Mouse (Mus musculus) mature B cell (primary cell): ENCODE data around the gene Slc45a2.

ENCODE experiments used
- in situ Hi-C: fragments of 300-500 bp; cut with MboI; formaldehyde crosslinking; loops from 2 replicates; pipeline ENCODE4 v1.14.3; 2019

Slc45a2 gene

DNA sequence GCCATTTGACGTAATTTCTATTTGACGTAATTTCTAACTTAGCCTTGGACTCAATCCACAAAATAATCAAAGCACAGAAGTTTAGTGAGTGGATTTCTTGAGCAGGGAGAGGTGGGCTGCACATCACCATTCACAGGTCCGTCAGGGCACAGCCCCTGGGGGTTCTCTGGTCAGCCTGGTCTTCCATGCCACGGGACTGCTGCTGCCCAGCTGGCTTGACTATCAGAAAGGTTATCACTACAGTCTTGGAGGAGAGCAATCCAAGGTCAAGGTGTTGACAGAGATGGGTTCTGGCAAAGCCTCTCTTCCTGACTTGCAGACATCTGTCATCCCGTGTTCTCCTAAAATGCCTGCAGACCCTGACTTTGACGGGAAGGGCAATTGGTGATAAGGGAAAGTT is 4.1 kb downstream of the Slc45a2 start:
- in situ Hi-C loops = no loop called here

DNA sequence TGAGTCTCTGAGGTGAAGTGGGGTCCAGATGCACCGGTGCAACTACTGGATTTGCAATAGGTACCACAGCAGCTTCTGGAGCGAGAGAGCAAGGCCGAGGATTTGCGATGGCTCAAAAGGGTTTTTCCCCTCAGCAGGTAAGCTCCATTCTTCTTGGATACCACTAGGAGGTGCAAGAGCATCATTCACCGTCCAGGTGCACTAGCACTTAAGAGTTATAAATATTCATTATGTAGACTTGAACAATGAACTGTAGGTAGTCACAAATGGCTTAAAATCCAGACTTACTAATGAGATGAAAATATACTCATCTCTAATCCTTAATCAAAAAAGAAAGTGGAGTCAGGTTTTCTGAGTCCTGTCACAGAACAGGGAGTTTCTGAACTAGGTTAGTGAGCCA is 8.2 kb downstream of the Slc45a2 start:
- in situ Hi-C loops = no loop called here

DNA sequence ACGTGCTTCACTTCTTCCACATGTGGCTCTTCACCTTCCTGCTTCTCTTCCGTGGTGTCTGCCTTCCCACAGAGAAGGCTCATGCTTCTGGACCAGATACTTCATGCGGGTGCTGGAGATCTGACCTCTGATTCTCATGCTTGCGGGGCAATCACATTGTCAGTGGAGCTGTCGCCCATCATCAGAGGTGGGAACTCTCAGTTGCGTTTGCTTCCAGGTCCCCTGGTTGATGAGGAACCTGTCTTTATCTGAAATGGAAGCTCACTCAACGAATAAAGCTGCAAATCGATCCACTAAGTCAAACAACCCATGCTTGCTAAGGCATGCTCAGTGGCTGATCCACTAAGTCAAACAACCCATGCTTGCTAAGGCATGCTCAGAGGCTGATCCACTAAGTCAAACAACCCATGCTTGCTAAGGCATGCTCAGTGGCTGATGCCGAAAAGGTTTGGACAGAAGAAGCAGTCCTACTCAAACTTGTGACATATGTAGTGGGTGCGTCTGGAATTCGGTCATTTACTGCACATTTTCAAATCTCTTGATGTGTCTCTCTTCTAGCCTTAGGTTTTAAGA is 10.5 kb downstream of the Slc45a2 start:
- in situ Hi-C loops = no loop called here

DNA sequence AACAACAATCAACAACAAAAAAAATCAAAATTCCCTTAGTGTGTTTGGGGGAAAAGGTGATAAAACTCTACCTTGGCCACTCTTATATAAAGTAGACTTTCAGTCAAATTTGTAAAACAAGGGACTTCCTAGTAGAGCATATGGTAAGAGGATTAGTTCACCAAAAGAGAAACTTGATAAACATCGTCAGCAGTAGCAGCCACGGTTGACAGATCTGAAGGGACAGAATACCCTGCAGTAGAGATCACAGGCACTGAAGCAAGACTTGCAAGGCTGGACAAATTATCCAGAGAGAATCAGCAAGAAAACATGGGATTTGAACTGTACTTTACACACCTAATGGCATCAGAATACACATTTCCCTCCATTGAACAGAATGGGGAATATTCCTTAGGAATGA is 14.4 kb downstream of the Slc45a2 start:
- in situ Hi-C loops = no loop called here

DNA sequence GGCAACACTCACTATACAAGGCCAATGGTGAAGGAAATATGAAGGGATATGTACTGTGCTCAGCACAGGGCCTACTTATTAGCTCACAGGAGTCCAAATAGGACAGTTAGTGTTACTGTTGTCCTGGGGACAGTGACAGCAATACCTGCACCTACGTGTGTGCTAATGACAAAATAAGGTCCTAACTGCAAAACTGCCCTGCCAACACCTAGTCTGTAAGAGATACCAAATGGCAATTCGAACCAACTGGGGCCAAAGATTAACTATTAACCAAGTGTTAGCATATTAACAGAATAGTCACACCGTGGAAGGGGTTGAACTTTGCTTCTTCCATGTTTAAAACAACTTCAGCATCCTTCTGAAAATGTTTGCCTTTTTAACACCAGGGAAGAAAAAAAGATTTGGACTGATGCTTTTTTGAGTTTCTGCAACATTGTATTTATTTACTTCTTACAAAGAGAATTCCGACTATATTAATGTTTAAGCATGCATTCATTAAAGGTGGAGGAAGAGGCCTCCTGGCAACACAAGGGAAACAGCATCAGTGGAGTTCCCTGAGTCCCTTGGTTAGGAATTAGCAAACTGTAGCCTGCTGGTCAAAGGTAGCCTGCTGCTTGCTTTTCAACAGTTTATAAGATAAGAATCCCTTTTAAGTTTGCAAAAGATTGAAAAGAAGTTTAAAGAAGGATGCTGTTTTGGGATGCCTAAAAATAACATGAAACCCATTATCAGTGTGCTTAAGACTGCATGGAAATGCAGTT is 26.5 kb downstream of the Slc45a2 start:
- in situ Hi-C loops = no loop called here

DNA sequence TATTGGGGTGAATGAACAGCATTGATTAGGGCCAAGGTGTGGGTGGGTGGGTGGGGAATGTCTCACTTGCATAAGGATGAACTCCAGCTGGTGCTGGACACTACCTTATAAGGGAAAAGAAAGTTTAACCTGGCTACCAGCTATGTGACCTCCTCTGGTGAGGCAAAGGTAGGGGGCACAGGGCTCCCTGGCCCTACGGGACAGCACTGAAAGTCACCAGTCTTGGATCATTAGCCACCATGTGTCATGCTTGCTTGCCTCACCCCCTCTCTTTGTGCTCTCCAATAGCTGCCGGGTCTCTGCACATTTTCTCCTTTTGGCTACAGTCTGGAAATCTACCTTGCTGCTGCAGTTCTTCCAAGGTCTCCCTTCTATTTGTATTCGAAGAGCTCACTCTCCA is 29.7 kb downstream of the Slc45a2 start:
- in situ Hi-C loops = no loop called here

DNA sequence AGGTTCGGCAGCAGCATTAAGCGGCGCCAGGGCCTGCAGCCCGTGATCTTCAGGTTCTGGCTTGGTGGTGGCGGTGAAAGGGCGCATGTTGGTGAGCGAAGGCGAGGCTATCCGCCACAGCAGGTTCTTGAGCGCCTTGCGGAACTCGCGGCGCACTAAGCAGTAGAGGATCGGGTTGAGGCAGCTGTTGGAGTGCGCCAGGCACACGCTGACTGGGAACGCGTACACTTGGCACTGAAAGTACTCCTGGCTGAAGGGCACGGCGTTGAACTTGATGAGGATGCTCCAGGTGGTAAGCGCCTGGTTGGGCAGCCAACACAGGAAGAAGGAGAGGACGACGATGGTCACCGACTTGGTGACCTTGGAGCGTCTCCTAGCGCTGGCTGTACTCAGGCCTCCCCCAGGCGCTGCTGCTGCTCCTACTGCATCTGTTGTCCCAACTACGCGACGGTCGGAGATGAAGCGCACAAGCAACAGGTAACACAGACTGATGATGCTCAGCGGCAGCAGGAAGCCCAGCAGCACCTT is 35.5 kb downstream of the Slc45a2 start:
- in situ Hi-C loops = no loop called here

DNA sequence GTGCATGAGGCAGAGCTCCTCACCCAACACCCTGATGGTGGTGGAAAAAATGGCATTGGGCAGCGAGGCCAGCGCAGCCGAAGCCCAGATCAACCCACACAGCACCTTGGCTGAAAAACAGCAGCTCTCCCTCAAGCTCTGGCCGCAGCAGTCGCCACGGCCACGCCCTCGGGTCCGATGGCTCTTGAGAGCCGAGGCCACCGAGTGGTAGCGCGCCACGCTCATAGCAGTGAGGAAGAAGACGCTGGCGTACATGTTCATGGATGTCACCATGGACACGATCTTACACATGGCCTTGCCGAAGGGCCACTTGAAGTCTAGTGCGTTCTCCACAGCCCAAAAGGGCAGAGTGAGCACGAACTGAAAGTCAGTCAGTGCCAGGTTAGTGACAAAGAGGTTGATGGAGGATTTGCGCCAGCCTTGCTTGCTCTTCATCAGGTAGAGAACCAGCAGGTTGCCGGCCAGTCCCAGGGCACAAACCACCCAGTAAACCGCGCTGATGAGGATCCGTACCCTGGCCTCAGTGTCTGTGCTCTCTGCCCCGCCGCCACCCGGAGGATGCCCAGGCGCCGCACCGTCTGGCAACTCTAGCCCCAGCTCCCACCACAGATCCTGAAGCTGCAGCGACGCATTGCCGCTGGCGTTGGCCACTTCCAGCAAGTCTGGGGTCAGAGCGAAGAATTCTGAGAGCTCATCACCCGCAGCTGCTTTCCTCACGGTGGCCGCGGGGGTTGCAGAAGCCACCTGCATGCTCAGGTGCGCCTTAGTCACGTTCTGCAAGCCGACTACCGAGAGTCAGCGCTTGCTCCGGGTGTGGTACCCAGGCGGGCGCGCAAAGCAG is 36.2 kb downstream of the Slc45a2 start:
- in situ Hi-C loops = no loop called here

DNA sequence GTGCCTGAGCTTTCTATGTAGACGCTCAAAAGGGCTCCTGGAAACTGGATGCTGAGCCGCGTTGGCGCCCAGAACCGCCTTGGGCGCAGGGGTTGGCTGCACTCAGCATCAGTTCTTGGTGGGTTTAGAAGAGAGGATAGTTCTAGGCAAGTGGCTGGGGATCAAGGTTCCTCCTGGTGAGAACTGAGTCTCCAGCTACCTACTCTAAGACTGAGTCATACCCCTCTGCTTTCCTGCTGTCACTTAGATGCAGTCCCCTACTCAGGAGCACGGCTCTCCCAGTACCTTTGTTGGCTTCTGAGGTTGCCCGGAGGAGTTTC is 36.8 kb downstream of the Slc45a2 start:
- in situ Hi-C loops = no loop called here

DNA sequence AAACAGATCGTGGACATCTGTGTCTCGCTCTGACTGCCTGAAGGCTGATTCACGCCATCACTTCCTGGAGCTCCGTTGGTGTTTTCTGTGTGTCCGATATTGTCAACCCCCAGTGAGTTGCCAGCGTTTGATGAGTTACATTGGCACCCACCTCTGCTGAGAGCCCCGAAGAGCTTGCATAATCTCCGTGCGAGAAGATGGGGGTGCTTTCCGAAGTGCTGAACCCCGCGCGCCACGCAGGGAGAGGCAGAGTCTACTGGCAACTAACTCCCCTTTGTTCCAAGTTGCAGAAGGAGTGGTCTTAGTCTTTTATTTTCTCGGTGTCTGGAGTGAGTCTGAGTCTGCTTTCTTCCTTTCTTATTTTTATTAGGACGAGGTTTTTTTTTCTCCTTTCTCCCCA is 37.2 kb downstream of the Slc45a2 start, which contains the start of gene Rxfp3:
Gene Rxfp3, minus strand, starts transcription at position 281 of the 400 bp plus-strand sequence.
- in situ Hi-C loops = no loop called here

DNA sequence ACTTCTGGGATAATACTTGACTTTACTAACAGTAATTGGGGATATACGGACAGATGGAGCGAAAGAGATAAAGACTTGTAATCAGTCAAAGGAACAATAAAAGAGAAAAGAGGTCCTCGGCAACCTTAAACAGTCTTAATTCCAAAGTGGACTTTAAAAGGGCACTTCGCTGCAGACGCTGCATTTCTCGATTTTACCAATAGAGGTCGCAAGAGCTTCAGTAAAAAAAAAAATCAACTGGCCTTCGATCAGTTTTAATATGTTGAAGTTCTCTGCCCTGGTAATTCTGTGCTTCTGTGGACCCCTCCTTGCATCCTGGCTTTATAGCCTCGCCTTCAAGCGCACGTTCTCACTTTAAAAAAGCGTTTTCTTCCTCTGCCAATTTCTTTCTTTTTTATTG is 38.0 kb downstream of the Slc45a2 start:
- in situ Hi-C loops = no loop called here

DNA sequence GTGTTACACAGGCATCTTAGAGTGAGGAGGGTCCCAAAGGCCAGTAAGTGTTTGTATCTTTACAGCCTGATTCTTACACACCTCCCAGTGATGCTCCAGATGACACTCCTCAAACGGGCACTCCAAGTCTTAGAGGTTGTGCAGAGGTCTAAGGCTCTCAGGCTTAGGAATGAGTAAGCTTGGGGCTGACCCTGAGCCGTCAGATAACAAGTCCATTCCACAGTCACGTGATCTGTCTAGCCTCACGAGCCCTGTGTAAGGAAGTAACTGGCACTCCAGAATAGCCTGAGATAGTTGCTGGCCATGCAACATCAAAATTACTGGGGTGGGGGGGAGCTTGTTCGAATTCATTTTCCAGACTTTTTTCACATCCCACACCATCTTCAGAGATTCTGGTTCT is 39.5 kb downstream of the Slc45a2 start:
- in situ Hi-C loops = no loop called here

DNA sequence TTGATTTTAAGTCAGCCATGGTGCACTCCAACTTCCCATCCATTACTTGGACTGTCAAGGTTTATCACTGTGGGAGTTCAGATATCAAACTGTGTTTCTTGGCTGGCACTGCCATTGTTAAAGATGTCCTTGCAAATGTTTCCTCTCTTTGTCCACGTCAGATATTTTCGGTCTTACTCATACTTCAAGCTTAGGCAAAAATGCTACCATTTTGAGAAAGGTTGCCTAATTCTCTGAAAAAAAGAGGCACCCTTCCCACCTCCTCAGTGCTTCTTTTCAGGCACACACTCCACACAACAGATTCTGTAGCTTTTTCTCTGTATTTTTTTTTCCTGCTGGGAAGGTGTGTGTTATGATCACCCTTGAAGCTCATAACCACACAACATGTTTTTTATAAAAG is 40.7 kb downstream of the Slc45a2 start:
- in situ Hi-C loops = no loop called here

DNA sequence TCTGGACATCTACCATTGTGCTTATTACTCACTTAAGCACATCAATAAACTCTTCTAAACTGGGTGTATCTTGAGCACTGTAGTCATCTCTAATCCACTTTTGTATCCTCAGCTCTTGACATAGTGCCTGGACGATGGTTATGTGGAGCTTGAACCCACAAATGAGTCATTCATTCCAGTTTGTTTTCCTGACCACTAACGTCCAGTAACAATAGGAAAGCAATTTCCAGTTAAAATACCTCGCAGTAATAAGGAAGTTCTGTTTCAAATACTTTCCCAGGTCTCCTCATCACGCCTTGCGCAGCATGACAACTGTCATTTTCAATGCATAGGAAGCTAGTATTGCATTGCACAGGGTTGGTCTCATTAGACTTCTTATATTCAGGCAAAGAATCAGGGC is 42.3 kb downstream of the Slc45a2 start:
- in situ Hi-C loops = no loop called here

DNA sequence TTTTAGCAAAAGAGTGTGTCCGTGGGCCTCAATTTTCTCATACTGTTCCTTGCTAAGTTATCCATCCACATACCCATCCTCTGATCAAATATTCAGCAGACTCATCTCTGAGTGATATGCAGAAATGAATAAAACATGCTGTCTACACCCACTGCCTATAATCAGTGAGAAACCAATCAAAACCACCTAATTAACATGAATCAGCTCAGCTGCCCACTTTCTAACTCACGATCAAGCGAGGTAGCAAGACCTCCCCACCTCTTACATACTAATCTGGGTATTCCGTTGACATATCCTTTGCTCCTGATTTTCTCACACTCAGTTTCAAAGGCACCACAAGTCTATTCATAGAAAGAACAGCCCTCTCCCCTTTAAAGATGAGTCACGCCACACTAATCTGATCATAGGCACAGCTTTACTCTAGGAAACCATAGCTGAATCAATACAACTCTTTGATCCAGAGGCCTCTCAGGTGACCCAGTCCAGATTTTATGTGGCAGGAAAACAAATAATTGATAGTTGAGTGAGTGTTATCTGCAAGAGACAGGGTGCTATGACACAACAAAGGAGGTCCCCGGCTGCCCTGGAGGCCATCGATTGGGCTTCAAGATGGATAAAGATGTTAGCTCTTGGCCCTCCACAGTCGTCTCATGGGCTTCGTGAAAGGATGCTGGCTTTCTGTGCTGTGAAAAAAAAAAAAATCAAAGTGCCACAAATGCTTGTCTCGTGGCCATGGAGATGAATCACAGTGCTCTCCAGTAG is 53.3 kb downstream of the Slc45a2 start:
- in situ Hi-C loops = no loop called here

DNA sequence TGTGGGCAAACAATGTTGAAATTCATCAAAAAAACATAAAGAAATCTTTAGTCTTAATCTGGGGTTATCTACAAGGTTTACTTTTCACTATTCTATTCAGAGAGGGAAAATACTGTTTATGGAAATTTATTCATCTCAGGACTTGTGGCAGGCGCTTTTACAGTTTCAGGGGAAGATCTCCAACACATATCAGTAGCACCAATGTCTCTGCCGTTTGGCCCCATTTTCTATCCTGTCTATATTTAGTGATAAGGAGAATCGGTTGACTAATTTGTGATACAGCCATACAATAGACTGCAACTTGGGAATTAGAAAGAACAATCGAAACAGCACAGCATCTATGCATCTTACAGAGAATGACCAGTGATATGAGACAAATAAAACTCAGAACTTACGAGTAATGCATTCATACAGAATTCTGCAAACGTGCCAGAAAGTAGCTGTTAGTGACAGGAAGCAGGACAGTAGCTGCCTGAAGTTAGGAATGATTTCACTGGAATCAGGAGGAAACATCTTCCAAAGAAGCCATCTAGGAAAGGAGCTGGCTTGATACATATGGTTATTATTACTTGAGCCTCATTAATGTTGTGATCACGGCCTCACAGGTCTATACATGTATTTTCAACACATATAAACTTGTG is 54.0 kb downstream of the Slc45a2 start:
- in situ Hi-C loops = no loop called here

DNA sequence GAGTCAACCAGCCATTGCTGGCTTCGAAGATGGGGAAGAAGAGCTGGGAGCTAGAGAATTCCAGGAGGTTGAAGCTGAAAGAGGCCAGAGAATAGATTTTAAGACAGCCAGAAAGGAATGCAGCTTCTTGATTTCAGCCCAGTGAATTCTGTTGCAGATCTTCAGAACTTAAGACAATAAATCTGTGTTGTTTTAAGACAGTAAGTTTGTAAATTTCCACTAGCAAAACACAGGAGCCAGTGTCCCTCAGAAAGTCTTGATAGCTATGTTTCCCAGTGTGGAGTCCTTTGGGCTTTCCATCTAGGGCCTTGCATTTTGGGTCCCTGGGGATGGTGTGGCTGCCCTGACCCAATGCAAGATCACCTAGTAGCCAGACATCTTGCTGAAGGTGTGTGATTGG is 62.4 kb downstream of the Slc45a2 start:
- in situ Hi-C loops = no loop called here

DNA sequence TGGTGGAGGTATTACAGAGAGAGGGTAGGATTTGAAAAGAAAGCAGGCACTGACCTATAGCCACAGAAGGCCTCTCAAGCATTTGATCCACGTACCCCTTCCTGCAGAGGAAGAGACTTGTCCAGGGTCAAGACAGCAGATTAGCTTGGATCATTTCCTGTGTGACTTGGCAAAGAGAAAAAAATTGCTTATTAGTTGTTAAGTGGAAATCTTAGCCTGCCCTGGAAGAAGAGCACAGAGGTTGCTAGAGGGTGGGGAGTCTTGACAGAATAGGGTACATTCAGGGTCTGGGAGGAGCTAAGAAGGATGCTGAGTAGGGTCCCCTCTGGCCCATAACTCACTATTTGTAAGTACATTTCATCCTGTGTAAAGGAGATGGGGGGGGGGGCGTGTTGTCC is 63.6 kb downstream of the Slc45a2 start:
- in situ Hi-C loops = no loop called here

DNA sequence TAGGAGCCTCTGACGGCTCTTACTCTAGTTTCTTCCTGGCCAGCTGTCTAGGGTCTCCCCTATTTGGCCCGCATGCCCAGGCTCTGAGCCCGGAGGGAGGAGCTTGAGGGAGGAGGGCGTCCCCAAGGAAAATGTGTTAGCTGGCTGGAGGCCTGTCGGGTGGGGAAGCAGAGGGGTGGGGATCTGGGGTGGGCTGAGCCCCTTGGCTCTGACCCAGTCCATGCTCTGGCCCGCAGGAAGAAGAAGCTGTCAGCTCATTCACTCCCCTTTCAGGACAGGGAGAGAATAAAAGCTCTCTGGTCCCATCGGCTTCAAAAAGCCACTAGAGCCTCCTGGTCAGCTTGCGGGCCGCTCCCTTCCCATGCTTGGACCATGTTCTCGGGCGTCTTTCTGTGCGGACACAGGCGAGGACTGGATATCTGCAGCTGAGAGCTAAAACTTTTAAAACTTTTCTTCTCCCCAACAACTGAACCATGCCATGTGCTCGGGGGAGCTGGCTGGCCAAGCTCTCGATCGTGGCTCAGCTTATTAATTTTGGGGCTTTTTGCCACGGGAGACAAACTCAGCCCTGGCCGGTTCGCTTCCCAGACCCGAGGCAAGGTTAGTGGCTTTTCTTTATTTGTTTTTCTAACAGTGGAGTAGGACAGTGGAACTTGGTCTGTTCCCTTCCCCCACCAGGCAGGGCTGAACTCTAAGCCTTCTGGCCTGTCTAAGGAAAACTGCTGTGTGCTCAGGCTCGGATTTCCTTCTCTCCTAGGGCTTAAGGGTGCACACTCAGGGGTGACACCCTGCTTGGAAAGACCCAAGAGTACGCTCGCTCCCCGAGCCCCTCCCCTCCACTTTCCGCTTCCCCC is 64.3 kb downstream of the Slc45a2 start, which contains the start of gene Adamts12:
Gene Adamts12, plus strand, starts transcription at position 233 of the 854 bp plus-strand sequence.
- in situ Hi-C loops = no loop called here

DNA sequence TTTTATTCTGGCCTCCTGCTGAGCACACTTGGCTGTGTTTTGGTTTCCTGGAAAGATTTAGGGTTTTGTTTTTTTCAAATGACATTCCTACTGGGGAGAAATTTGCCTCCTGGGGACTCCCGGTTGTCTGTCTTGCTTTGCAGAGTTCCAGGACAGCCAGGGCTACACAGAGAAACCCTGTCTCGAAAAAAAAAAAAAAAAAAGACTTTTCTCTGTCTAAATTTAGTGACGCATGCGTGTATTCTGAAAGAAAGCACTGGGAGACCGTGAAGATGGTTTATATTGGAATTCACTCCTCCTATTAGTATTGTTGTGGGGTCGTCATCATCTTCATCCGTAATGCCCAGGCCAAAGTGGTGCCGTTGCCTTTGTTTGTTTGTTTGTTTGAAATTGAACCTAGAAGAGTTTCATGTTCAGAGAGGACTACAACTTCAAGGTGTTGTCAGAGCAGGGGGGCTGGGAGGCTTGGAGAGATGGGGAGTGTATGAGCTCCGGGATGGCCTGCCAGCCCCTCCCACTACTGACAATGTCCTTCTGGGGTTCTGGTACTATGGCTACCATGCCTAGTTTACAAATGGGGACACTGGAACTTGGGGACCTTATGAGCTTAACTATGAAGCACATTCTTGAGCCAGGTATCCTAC is 65.1 kb downstream of the Slc45a2 start:
- in situ Hi-C loops = no loop called here
